Mouse (Mus musculus) midbrain, embryonic 13.5 days (tissue): ENCODE measurements around the gene Tfpi2. TPM values are rescaled to one million over a fixed set of nuclear protein-coding genes. Genes with fewer than 3 reads are reported as not detected.

ENCODE experiments used
- ATAC-seq: fragments of 200-750 bp; cut with Nextera tagmentation; 2 replicates; pipeline ENCODE4 v1.8.0; 2017; ENCODE audit warnings: mild to moderate bottlenecking, moderate TSS enrichment, moderate library complexity
- H3K27ac ChIP-seq: fragments of 300-500 bp; sonication (generic); 2 replicates; pipeline ENCODE4 v1.5.1; 2015; ENCODE audit warnings: inconsistent platforms, mild to moderate bottlenecking, moderate library complexity
- H3K27me3 ChIP-seq: fragments of 300-500 bp; sonication (generic); 2 replicates; pipeline ENCODE4 v1.6.1; 2015; ENCODE audit warnings: mild to moderate bottlenecking, inconsistent platforms
- H3K36me3 ChIP-seq: fragments of 300-500 bp; sonication (generic); 2 replicates; pipeline ENCODE4 v1.6.1; 2015; ENCODE audit warnings: mild to moderate bottlenecking, inconsistent platforms
- H3K4me1 ChIP-seq: fragments of 300-500 bp; sonication (generic); replicated peaks from 2 replicates; pipeline ENCODE4 v1.6.1; 2015; ENCODE audit warnings: inconsistent platforms
- H3K4me2 ChIP-seq: fragments of 300-500 bp; sonication (generic); replicated peaks from 2 replicates; pipeline ENCODE4 v1.6.1; 2015; ENCODE audit warnings: moderate library complexity, mild to moderate bottlenecking, inconsistent platforms
- H3K4me3 ChIP-seq: fragments of 300-500 bp; sonication (generic); replicated peaks from 2 replicates; pipeline ENCODE4 v1.5.1; 2015; ENCODE audit warnings: mild to moderate bottlenecking, inconsistent platforms
- H3K9ac ChIP-seq: fragments of 300-500 bp; sonication (generic); replicated peaks from 2 replicates; pipeline ENCODE4 v1.6.1; 2015; ENCODE audit warnings: mild to moderate bottlenecking, inconsistent platforms
- H3K9me3 ChIP-seq: fragments of 300-500 bp; sonication (generic); 2 replicates; pipeline ENCODE4 v1.6.1; 2016; ENCODE audit warnings: mild to moderate bottlenecking, inconsistent platforms
- WGBS: fragments of 180-500 bp; shearing (Covaris S2); methylation state at CpG from one replicate; pipeline ENCODE4 v1.1.7; 2015; 5-methylcytosine and 5-hydroxymethylcytosine counted together
- polyA plus RNA-seq: library from polyadenylated mRNA; unstranded; fragments of >200 nt; fragmentation: Nextera tagmentation; extraction: Ambion mirVana; gene quantifications from 2 replicates; pipeline ENCODE4 v1.2.1, GENCODE M21; 2015

The Tfpi2 gene
- polyA plus RNA-seq, 1 experiment from 2014 or later: 0.65 TPM

- no peaks in the 10 kb centered on the region for H3K9me3 ChIP-seq
- ATAC-seq: no peak
- no peaks in the 10 kb centered on the region for H3K4me1 ChIP-seq
- H3K9ac ChIP-seq: no peak overlapping the region
- WGBS: 87% methylated on average over 5 of the region's 5 CpGs
- H3K4me2 ChIP-seq: no peak overlapping the region
- no peaks in the 10 kb centered on the region for H3K36me3 ChIP-seq
- H3K27ac ChIP-seq: no peak overlapping the region
- H3K27me3 ChIP-seq: no peaks in the 10 kb centered on the region
- H3K4me3 ChIP-seq: no peak overlapping the region
Measured at GRCm38 (mm10) chr6:3982661-3983284, 5.9 kb downstream of the Tfpi2 start.

- ATAC-seq: no peak
- 81% methylated on average over 1 of the region's 1 CpGs for WGBS
Measured at GRCm38 (mm10) chr6:3973679-3974078, 15.0 kb downstream of the Tfpi2 start.

GRCm38 (mm10) chr6:3967676-3968626, 20.8 kb downstream of the Tfpi2 start:
- no peak for ATAC-seq
- peak overlapping the region; percentile 22; the same call in 1 of the 2 replicates for H3K4me2 ChIP-seq
- no peak overlapping the region for H3K27ac ChIP-seq
- H3K27me3 ChIP-seq: 0 out of 2 replicates have a peak, but pooled peaks cover 5% of the 10 kb centered on the region
- H3K9me3 ChIP-seq: no peaks in the 10 kb centered on the region
- no peak overlapping the region; the same call in 1 of the 2 replicates for H3K4me3 ChIP-seq
- no peaks in the 10 kb centered on the region for H3K4me1 ChIP-seq
- H3K36me3 ChIP-seq: no peaks in the 10 kb centered on the region
- H3K9ac ChIP-seq: no peak overlapping the region
- 36% methylated on average over 31 of the region's 31 CpGs for WGBS

More at GRCm38 (mm10) chr6:3973679-3974078, 15.0 kb downstream of the Tfpi2 start:
- no peak overlapping the region for H3K9ac ChIP-seq
- no peaks in the 10 kb centered on the region for H3K36me3 ChIP-seq
- H3K4me1 ChIP-seq: no peaks in the 10 kb centered on the region
- H3K27ac ChIP-seq: no peak overlapping the region
- no peaks in the 10 kb centered on the region for H3K9me3 ChIP-seq
- H3K4me2 ChIP-seq: no peak overlapping the region
- no peak overlapping the region for H3K4me3 ChIP-seq
- H3K27me3 ChIP-seq: no peaks in the 10 kb centered on the region

- H3K4me2 ChIP-seq: no peak overlapping the region
- no peak overlapping the region for H3K27ac ChIP-seq
- WGBS: 12% methylated on average over 4 of the region's 4 CpGs
- no peaks in the 10 kb centered on the region for H3K36me3 ChIP-seq
- no peaks in the 10 kb centered on the region for H3K27me3 ChIP-seq
- H3K4me1 ChIP-seq: peaks cover 9% of the 10 kb centered on the region; the same call in 1 of the 2 replicates
- no peak overlapping the region for H3K9ac ChIP-seq
- H3K9me3 ChIP-seq: no peaks in the 10 kb centered on the region
- no peak for ATAC-seq
- no peak overlapping the region for H3K4me3 ChIP-seq
Measured at GRCm38 (mm10) chr6:3954969-3955368, 33.8 kb downstream of the Tfpi2 start.

GRCm38 (mm10) chr6:3936140-3936714, 52.5 kb downstream of the Tfpi2 start:
- Histone ChIP-seq H3K36me3 (no peaks in the 10 kb centered on the region), H3K27ac (no peak overlapping the region), H3K27me3 (no peaks in the 10 kb centered on the region), H3K4me2 (no peak overlapping the region), H3K9ac (no peak overlapping the region), H3K4me3 (no peak overlapping the region), H3K4me1 (no peaks in the 10 kb centered on the region), H3K9me3 (no peaks in the 10 kb centered on the region)
- no peak for ATAC-seq
- 66% methylated on average over 1 of the region's 1 CpGs for WGBS

- ATAC-seq: no peak
- 73% methylated on average over 2 of the region's 2 CpGs for WGBS
- Histone ChIP-seq H3K9ac (no peak overlapping the region), H3K36me3 (no peaks in the 10 kb centered on the region), H3K4me3 (no peak overlapping the region), H3K4me1 (no peaks in the 10 kb centered on the region), H3K9me3 (no peaks in the 10 kb centered on the region), H3K27ac (no peak overlapping the region), H3K27me3 (no peaks in the 10 kb centered on the region), H3K4me2 (no peak overlapping the region)
Measured at GRCm38 (mm10) chr6:3935606-3936005, 53.1 kb downstream of the Tfpi2 start.

GRCm38 (mm10) chr6:3935048-3935447, 53.7 kb downstream of the Tfpi2 start:
- 72% methylated on average over 2 of the region's 2 CpGs for WGBS
- no peak overlapping the region for H3K4me2 ChIP-seq

GRCm38 (mm10) chr6:3926140-3926539, 62.6 kb downstream of the Tfpi2 start:
- no peak for ATAC-seq
- no peaks in the 10 kb centered on the region for H3K27me3 ChIP-seq

More at GRCm38 (mm10) chr6:3935048-3935447, 53.7 kb downstream of the Tfpi2 start:
- Histone ChIP-seq H3K27me3 (no peaks in the 10 kb centered on the region), H3K36me3 (no peaks in the 10 kb centered on the region), H3K9me3 (no peaks in the 10 kb centered on the region), H3K9ac (no peak overlapping the region), H3K27ac (no peak overlapping the region), H3K4me3 (no peak overlapping the region), H3K4me1 (no peaks in the 10 kb centered on the region)
- ATAC-seq: no peak

GRCm38 (mm10) chr6:3922870-3923269, 65.8 kb downstream of the Tfpi2 start:
- Histone ChIP-seq H3K36me3 (no peaks in the 10 kb centered on the region), H3K4me2 (no peak overlapping the region), H3K9ac (no peak overlapping the region), H3K9me3 (no peaks in the 10 kb centered on the region), H3K27ac (no peak overlapping the region), H3K4me1 (no peaks in the 10 kb centered on the region), H3K27me3 (no peaks in the 10 kb centered on the region), H3K4me3 (no peak overlapping the region)
- no peak for ATAC-seq
- WGBS: 81% methylated on average over 4 of the region's 4 CpGs

More at GRCm38 (mm10) chr6:3926140-3926539, 62.6 kb downstream of the Tfpi2 start:
- Histone ChIP-seq H3K36me3 (no peaks in the 10 kb centered on the region), H3K9ac (no peak overlapping the region), H3K4me2 (no peak overlapping the region), H3K9me3 (no peaks in the 10 kb centered on the region), H3K4me1 (no peaks in the 10 kb centered on the region), H3K4me3 (no peak overlapping the region), H3K27ac (no peak overlapping the region)
- WGBS: 75% methylated on average over 4 of the region's 4 CpGs

- H3K36me3 ChIP-seq: no peaks in the 10 kb centered on the region
- no peaks in the 10 kb centered on the region for H3K4me1 ChIP-seq
- no peak for ATAC-seq
- H3K4me2 ChIP-seq: no peak overlapping the region
- no peaks in the 10 kb centered on the region for H3K27me3 ChIP-seq
- H3K9me3 ChIP-seq: no peaks in the 10 kb centered on the region
- no peak overlapping the region for H3K9ac ChIP-seq
- H3K27ac ChIP-seq: no peak overlapping the region
- no peak overlapping the region for H3K4me3 ChIP-seq
- WGBS: 82% methylated on average over 7 of the region's 7 CpGs
Measured at GRCm38 (mm10) chr6:3916015-3916414, 72.7 kb downstream of the Tfpi2 start.
